Mouse (Mus musculus) bone marrow macrophage, adult 2 months (primary cell): ENCODE results near the gene Rtn4rl1.

Experiments
- CTCF ChIP-seq: IDR thresholded peaks from 2 replicates; pipeline ENCODE4 v1.5.1; 2012; ENCODE audit warnings: low read depth, mild to moderate bottlenecking, low read length, moderate library complexity
- POLR2A ChIP-seq: IDR thresholded peaks from 2 replicates; pipeline ENCODE4 v1.6.1; 2012; ENCODE audit warnings: mild to moderate bottlenecking, low read depth, low read length, borderline replicate concordance

DNA sequence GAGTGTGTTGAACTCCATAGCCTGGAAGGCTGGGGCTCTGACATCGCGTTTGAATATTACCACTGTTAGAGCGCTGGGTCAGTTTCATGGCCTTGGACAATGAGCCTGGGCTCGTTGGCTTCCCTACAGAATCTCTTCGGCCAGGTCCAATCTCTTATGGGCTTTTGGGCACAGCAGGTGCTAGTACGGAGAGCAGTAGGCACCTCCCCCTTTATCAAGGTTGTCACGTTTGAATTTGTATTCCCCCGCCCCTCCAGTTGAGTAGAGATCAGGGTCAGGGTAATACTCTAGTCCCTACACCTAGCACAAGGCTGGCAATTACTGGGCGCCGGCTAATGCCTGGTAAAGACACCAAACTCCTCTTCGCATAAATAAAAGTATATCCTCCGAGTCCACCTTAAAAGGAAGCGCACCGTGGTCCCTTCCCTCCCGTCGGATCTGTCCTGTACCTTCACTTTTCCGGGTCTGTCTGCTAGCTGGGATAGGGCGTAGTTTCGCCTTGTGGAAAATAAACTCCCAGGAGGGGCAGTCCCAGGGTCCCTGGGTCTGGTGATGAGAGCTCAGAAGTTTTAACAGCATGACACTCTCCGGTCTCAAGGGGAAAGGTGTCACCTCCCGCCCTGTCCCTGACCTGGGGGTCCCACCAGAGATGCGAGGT, 3.7 kb upstream of the Rtn4rl1 start:
- TF ChIP-seq POLR2A (no peak), CTCF (no peak)
